Mouse (Mus musculus) spleen, postnatal 4 days (tissue): Measurements from ENCODE around the gene Trim40.

Experiments used
- DNase-seq, 2 experiments: peaks; one replicate each; pipeline ENCODE4 v3.0.0; 2022; ENCODE audit warnings: low spot score in 2 of 2

The Trim40 gene

DNA sequence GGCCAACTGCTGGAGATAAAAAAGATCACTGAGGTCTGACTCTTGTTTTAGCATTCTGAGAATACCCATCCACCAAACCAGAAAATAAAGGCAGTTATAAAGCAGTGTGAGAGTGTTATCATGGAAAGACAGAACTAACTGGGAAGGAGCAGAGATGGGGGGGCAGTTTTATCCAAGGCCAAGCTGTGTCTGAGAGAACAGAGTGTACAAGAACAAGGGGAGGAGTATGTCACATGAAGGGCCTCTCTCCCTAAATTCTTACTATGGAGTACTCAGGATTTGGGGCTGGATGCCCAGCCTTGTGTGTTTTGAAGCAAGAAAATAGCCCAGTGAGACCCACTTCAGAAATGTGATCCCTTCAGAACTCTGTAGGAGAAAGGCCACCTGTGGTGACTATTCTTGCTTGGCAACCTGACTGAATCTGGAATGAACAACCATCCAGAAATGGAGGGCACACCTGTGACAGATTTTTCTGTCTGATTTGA lies 48.9 kb downstream of the Trim40 start:
- no peak for DNase-seq

- DNase-seq, result no peak
Measured at GRCm38 (mm10) chr17:36839931-36840330, 50.0 kb downstream of the Trim40 start.

DNA sequence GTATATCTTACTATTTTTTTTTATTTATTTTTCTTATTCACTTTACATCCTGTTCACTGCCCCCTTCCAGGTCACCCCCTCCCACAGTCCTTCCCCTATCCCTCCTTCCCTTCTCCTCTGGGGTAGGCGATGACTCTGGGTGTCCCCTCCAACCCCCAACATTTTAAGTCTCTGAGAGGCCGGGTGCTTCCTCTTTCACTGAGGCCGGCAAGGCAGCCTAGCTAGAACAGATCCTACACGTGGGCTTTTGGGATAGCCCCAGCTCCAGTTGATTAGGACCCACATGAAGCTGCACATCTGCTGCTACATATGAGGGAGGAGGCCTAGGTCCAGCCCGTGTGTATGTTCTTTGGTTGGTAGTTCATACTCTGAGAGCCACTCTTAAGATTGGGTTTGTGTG lies 50.9 kb downstream of the Trim40 start:
- DNase-seq, result no peak

GRCm38 (mm10) chr17:36836874-36837647 lies 52.9 kb downstream of the Trim40 start, which contains the start of gene Trim26:
Gene Trim26 (plus strand): TSS chr17:36837134.
- peak; percentile 96 to 97 for DNase-seq

DNA sequence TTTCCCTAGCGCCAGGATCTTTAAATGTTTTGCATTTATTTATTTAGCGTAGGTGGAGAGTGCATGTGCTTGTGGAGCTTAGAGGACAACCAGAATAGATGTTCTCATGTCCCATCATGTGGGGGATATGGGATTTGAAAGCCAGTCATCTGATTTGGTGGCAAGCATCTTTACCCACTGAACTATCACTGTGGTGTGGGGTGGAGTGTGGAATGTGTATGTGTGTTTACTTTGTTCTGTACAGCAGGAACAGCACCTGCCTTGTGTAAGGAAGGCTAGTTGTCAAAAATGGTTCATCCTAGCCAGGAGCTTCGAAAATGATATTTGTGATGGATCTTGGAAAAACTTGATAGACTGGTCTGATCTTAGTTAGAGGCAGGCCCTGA lies 53.5 kb downstream of the Trim40 start:
- no peak for DNase-seq

- DNase-seq, result peak; percentile 63 to 79
Measured at GRCm38 (mm10) chr17:36835591-36836426, 54.1 kb downstream of the Trim40 start.

GRCm38 (mm10) chr17:36832694-36833093 lies 57.2 kb downstream of the Trim40 start:
- no peak for DNase-seq
